Mouse (Mus musculus) adrenal gland, postnatal 36 days (tissue): ENCODE measurements around the gene Mccc1. TPM values are rescaled to one million over a fixed set of nuclear protein-coding genes. Genes with fewer than 3 reads are reported as not detected.

Experiments
- DNase-seq, 2 experiments: peaks; one replicate each; pipeline ENCODE4 v3.0.0; 2021; ENCODE audit warnings: mixed read lengths in 1 of 2
- total RNA-seq, 2 experiments: library from RNA; stranded (reverse); gene quantifications; 2 replicates each; pipeline ENCODE4 v1.2.3; 2021

The Mccc1 gene
- total RNA-seq, 2 experiments from 2014 or later = 86.7 to 120 TPM

DNA sequence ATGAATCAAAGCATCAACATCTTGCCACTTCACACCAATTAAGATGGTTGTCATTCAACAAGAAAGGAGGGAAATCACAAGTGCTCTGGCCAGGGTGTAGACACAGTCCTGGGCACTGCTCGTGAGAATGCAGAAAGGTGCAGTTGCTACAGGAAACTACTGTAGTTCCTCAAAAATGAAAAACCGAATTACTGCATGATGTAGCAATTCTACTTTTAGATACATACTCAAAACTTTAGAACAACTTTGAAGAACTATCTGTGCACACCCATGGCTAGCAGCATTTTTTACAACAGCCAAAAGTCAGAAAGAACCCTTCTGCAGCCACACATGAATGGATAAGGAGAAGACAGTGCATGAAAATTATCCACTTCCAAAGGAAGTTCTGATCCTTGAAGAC, 34.0 kb downstream of the Mccc1 start:
- no peak for DNase-seq

DNA sequence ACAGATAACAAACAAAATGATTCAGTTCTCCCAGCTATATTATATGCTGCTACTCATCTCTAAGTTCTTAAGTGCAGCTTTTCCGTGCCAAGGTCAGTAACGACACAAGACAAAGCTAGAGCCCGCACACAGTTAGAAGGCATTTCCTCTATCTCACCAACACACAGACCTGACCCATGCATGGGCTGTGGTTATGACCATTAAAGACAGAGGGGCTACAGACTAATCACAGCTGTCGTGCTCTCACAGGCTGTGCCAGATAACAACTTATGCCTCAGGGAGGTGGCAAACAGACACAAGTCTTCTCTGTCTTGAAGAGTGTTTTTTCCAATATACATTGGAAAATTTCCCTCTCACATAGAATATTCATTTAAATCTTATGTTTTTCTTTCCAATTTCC, 35.5 kb downstream of the Mccc1 start:
- DNase-seq = no peak

DNA sequence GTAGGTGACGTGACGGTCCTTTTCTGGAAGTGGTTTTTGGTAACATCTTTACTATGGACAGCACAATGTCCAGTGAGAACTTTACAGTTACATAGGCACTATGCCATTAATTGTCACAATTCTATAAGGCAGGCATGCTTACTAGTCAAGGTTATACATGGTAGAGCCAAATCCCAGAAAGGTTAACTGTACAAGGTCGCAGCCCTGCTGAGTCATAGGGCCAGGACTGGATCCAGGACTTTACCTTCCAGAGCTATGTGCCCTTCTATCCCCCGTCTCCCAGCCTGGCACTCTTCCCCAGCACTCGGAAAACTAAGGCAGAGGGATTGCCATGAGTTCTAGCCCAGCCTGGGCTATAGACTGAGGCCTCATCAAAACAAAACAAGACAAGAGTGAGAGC, 36.6 kb downstream of the Mccc1 start:
- peak; percentile 31 to 39 for DNase-seq

GRCm38 (mm10) chr3:35963401-35963800, 37.1 kb downstream of the Mccc1 start:
- DNase-seq = no peak

DNA sequence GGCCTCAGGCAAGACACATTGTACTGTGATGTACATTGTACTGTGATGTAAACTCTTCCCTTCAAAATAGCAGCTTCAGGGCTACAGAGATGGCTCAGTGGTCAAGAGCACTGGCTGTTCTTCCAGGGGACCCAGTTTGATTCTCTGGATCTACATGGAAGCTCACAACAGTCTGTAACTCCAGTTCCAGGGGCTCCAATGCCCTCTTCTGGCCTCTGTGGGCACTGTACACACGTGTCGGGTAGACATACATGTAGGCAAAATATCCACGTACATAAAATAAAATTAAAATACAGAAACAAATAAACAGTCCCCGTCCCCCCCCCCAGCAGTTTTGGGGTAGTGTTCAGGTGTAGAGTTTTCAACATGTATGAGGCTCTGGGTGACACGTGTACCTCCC, 37.5 kb downstream of the Mccc1 start:
- DNase-seq = no peak

- DNase-seq = no peak
These were observed 43.2 kb downstream of the Mccc1 start for GRCm38 (mm10) chr3:35957230-35957629.

- no peak for DNase-seq
These were observed 45.4 kb downstream of the Mccc1 start for GRCm38 (mm10) chr3:35954901-35955575.

DNA sequence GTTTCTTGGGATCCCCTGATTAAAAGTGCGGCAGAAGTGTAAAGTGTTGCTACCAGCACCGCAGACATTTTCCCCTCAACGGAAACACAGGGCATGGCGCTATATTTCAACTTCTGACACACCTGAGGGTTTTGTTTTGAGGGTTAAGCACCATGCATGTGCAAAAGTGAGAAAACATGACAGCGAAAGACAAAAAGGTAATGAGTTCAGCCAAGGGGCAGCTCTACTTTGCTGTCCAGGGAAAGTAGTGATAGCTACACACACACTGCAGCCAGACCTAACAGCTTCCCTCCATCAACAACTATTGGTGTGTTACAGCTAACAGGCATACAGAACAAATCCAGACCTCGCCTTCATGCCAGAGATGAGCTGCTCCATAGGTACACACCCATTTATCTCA, 46.7 kb downstream of the Mccc1 start:
- DNase-seq = no peak

- DNase-seq = no peak
These were observed 47.3 kb downstream of the Mccc1 start for GRCm38 (mm10) chr3:35953184-35953583.

GRCm38 (mm10) chr3:35948197-35948596, 52.3 kb downstream of the Mccc1 start:
- no peak for DNase-seq

DNA sequence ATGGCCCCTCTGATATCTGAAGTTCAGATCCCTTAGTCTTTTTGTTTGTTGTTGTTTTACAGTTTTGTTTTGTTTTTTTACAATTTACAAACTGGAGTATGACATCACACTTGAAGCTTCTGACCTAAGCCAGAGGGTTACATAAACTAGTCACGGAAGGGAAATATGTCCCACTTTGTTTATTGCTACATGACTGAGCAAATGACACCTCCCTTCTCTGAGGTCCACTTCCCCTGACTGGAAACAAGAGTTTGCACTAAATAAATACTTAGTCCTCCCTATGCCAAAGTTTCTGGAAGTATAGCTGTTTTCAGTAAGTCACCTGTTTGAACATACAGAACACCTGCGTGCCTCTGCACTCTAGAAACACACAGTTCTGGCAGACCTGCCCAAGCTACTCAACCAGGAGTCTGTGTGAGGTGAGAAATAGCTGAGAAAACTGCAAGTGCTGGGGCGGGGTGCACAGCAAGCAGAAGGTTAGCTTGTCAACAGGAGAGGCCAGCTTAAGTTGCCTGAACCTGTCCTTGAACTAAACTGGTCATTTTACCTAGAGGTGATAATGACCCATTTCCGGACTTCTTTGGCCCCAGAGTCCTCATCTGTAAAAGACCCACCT, 59.9 kb downstream of the Mccc1 start:
- DNase-seq = no peak

DNA sequence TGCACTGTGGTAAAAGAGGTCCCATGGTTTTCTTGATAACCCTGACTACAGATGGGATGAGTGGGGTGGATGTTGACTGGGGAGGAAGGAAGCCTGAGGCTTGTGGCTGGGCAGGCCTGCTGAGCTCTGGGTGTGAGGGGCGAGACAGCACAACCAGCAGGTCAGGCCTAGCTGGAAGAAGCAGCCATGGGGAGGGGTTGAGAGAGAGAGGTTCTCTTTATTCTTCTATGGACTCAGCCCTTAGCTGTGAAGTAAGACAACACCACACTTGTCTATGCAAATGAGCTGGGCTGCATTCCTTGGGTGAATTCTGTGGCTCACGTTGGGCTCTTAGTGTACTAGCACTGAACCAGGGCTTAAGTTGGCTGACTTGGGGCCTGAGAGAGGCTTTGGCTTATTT, 60.4 kb downstream of the Mccc1 start:
- no peak for DNase-seq

GRCm38 (mm10) chr3:35937345-35937744, 63.1 kb downstream of the Mccc1 start, which contains the start of gene Dcun1d1:
Gene Dcun1d1, minus strand, starts transcription at chr3:35937445.
- no peak for DNase-seq

GRCm38 (mm10) chr3:35933405-35933777, 67.1 kb downstream of the Mccc1 start:
- peak; percentile 33 to 55 for DNase-seq

GRCm38 (mm10) chr3:35932735-35933404, 67.6 kb downstream of the Mccc1 start:
- peak; percentile 90 to 92 for DNase-seq

GRCm38 (mm10) chr3:35931896-35932727, 68.4 kb downstream of the Mccc1 start:
- peak; percentile 58 to 77 for DNase-seq

GRCm38 (mm10) chr3:35931359-35931758, 69.1 kb downstream of the Mccc1 start:
- no peak for DNase-seq

DNA sequence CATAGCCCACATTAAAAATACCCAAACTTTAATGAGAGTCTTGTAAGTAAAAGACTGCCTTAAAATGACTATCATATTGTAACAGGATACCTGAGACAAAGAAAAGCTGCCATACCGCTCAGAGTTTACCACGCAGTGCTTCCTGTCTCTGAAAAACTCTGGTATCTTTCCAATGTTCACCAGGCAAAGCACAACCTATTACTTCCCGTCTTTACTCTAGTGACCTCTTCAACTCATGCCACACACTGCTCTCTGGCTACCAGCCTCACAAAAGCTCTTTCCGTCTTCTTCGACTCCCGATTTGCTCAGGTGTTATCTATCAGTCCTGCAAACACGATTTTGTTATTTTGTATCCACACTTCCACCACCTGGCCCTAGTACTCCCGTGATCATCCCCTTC, 70.6 kb downstream of the Mccc1 start:
- peak in 1 of 2 experiments; percentile 8 for DNase-seq

DNA sequence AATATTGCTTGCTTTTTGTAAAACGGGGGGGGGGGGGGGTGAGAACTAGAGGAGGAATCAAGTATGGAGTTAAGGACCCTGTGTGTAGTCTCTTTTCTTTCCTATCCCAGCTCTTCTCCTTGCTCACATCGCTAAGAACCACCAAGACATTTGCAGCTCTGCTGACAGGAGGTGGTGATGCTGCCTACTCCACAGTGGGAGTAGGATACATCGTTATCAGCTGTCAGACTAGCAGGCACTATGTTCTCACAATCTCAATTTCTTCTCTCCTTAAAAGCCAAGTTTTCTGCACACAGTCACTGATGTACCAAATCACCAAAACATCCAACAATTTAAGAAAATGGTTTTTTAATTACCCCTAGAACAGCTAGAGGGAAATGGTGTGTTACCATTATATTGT, 71.1 kb downstream of the Mccc1 start:
- no peak for DNase-seq

DNA sequence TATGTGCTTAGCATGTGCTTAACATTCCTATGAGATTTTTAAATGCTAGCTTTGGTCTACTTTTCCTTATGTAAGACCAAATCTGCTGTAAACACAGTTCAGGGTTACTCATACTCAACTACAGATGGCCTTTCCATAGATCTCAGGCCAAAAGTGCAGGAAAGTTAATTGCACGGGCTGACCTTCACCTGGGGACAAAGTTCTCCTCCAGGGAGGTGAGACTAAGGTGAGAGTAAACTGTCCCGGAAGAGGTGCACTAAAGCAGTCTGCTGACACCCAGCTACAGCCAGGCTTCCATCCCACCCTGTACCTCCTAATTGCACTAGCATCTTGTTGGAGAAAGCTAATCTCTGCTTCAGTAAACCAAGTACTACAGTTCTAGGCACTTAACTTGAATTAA, 74.6 kb downstream of the Mccc1 start:
- DNase-seq = no peak

DNA sequence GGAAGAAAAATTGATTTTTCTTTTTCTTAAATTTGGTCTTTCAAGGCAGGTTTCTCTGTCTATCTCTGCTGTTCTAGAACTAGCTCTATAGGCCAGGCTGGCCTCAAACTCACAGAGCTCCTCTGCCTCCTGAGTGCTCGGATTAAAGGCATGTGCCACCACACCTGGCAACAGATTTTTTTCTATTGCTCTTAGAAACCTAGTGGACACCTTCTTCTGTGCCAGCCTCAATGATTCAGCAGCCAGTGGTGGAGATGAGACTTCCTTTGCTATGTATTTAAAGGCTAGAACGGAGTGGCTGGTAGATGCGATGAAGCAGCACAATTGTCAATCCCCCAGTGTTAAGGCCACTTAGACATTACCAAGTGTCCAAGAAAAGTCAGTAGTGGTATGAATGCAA, 76.5 kb downstream of the Mccc1 start:
- DNase-seq = no peak

DNA sequence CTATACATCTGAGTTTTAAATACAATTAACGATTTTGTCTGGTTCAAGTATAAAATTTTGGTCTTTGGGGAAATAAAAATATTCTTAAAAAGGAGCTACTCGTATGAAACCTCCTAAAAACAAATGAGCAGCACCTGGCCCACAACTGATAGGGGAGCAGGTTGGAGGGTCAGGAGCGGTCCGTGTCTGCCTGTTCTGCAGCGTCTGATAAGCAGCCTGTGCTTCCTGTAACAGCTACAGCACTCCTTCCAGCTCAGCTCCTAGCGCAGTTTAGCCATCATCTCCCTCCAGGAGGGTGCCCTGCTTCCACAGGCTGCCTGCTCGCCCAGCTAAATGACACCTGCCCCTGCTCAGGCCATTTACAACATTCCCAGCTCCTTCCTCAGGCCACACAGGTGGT, 77.0 kb downstream of the Mccc1 start:
- no peak for DNase-seq

GRCm38 (mm10) chr3:35922522-35922921, 78.0 kb downstream of the Mccc1 start:
- peak in 1 of 2 experiments; percentile 32 for DNase-seq
